Mouse (Mus musculus) brain, adult 2 months (tissue): ENCODE data around the gene Kcnd2.
A peak's percentile ranks its signal among the peaks of the same experiment; 100 is the strongest.

Experiments
- DNase-seq: peaks from one replicate; pipeline ENCODE4 v3.0.0; 2011; ENCODE audit warnings: low read depth, low spot score

Kcnd2 gene

DNA sequence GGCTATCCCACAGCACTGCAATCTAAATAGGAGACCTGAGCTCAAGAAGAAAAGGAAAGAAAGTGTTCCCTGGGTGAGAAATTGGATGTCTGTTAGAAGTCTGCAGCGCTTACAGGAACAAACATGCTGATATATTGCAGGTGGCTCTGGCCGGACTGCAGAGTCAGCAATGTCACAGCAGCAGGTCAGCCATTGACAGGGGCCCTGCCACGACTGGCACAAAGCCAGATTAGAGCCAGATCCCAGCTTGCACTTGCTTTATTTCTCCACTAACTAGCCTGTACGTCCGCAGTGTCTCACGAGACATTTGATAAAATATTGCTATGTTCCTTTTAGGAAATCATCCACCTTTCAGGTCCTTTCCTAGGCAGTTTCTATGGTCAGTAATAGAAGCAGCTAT, 468.9 kb downstream of the Kcnd2 start:
- peak; percentile 89 for DNase-seq

DNA sequence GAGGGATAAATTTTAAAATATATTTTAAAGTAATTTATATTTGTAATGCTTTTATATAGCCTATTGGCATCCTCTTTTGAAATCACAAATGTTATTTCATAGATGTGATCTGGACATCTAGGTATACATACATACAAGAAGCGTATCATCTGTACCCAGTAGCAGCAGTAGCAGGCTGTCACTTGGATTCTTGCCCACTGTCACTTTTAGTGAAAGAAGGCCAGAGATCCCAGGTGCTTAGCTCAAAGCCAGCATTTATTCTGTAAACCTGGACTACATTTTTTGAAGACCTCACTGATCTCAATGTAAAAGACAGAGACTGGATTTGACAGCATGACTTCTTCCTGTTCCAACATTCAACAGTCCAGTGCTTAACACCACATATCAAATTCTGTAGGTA, 471.1 kb downstream of the Kcnd2 start:
- peak; percentile 89 for DNase-seq

DNA sequence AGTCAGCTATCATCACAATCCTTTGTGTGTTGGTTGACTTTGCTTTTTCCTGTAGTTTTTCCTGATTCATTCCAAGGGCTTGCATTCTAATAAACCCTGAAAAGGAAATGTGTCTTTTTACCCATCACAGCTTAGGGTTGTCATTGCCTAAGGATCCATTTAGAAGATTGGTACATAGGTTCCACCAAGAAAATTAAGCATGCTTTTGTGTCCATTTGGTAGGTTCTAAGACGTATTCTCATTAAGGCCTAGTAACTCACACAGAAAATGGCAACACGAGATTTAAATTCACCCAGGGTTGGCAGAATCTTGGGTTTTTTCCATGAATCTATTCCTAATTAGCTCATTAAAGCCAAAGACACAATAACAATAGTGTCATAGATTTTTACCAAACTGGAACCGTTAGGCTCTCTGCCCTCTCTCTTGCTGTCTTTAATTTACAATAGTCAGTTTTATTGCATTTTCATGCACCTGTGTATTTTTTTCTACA, 477.6 kb downstream of the Kcnd2 start:
- no peak for DNase-seq

DNA sequence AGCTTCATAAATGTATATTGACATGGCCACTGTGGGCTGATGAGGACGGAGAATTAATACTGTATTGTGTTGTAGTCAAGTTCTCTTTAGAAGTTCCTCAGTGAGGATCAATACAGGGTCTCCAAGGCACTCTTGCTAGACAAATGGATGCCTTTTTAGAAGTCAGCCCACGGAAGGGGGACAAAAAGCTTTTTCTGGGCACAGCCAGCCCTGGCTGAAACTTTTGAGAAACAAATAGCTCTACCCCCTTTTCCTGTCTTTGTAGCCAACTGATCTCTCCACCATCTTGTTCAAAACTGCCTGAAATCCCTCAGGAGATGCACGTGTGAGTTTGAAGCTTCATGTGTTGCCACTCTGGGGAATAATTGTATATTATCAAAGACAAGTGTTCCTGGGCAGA, 482.3 kb downstream of the Kcnd2 start:
- no peak for DNase-seq

DNA sequence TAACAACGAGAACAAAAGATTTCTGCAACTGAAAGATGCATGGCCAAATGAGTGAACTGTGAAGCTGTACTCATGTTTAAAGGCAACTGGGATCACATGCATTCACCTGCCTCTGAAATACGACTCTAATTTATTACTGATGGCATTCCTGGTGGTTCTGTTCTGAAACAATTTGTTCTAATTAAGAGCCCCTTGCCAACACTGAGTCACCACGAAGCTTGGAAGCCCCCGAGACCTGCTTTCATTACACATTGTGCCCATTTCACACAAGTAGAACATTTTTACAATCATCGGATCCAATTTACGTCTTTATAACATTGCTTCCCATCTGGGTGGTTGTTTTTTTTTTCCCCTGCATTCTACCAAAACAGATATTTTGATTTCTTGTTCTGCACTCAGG, 485.8 kb downstream of the Kcnd2 start:
- no peak for DNase-seq

DNA sequence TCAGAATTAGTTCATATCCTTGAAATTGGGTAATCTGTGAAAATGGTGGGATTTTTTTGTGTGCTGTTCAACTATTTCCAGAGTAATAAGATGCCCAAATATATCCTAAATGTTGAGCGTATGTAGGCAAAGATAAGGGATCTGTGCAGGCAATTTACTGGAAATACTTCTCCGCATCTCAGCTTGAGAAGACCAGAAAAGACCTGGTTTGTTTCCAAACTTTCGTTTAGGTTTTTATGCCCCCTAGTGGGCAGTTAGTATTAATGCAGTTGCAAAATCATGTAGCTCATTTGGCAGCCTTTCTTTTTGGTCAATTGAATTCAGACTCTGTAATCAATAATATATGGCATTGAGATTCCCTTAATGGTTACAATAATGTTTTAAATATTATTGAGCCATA, 493.9 kb downstream of the Kcnd2 start:
- peak; percentile 83 for DNase-seq

DNA sequence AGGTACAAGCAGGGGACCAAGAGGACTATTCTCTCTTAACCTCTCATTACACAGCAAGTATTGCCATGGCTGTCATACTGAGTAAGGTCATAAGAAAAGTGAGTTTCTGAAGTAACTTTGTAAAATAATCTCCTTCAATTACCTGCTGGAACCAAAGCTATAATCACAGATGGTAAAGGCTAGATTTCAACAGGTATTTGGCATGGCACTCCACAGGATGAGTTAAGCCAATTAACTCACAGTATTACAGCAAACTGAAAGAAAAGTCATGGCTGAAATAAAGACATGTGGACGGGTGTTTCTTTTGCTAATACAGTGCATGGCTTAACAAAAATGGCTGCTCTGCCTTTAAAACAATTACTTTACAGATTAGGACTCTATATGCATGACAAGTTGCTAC, 503.8 kb downstream of the Kcnd2 start:
- peak; percentile 65 for DNase-seq

DNA sequence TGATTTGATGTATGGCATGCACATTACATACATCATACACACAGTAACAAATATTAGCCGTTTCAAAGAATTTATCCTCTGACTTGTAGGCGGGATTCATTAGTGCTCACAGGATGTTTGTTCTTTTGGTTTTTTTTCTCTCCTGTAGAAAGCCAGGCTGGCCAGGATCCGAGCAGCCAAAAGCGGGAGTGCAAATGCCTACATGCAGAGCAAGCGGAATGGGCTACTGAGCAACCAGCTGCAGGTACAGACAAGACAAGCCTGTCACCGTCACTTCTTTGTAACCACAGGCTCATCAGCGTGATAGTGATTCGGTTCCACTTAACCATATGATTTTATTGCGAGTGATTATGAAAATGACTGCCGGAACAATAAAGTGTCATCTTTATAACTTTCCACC, 506.9 kb downstream of the Kcnd2 start:
- peak; percentile 59 for DNase-seq

DNA sequence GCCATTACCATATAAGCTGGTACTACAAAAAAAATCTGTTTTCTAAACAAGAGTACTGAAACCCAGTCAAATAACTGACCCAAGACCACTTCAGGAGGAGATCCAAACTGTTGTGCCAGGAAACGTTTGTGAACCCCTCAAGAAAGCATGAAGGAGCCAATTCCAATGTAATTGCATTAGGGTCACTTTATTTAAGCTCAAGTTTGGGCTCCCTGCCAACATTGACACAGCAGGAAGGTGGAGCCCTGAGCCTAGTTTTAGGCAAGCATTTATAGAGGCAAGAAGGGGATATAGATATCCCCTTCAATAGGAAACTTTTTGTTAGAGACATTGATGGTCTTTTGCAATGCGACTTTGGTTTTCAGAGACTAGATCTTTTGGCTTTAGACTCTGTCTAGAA, 525.3 kb downstream of the Kcnd2 start:
- no peak for DNase-seq

DNA sequence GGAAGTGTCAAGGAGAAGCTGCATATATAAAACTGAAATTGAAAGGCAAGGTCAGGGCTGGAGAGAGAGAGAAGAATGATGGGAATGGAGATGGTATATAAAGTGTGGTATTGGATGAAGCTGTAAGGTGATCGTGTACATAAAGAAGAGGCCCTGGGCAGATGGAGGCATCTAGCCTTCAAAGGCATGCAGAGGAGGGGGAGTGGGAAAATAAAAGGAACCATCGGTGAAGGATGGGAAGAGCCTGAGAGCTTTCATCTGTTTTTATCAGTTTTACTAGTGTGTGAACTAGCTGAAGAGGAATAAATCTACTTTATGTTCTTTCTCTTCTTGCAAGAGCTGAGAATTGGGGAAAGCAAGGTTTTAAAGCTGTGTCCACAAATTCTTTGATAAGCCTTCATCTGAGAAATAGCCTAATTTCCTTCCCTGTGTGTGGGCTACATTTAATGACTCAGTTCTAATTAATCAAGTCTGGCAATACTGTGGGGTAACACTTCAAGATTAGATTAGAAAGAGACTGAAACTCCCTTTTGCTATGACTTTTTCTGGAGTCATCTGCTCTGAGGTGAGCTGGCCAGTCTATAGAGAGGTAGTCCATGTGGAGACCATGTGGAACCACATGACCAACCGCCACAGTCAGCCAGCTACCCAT, 529.4 kb downstream of the Kcnd2 start:
- no peak for DNase-seq

DNA sequence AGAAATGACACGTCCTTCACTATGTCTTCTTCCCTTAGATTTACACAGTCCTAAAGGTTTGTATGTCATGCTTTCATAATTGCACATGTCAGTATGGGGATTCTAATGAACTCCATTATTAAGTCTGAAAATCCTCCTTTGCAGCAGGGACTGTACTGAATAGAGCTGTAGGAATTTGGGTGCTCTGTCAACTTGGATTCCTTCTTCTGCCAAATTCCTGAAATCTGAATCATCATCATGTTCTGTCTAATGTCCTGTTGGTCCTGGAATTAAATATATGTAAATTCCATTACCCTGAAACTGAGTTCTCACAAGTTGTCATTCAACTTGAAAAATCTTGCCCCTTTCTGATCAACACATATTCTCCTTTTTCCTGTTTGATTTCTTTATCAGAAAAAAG, 532.2 kb downstream of the Kcnd2 start:
- no peak for DNase-seq

DNA sequence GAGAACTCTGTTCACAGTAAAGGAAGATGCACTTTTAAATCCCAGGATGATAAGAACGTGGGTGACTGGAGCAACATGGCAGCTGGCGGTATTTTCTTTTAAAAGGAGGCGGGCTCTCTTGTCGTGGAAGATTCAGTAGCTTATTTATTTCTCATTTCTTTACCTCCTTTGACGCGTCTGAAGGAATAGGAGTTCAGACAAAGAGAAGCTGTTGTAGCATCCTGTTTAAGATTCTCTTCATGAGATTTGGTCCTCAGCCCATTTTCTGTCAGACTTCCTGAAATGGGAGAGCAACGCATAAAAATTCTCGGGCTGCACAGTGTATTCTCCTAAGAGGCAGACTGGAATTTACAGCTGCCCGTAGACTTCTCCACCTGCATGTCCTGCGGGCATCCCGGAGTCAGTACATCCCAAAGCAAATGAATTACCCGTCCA, 552.5 kb downstream of the Kcnd2 start:
- DNase-seq, result peak; percentile 39

DNA sequence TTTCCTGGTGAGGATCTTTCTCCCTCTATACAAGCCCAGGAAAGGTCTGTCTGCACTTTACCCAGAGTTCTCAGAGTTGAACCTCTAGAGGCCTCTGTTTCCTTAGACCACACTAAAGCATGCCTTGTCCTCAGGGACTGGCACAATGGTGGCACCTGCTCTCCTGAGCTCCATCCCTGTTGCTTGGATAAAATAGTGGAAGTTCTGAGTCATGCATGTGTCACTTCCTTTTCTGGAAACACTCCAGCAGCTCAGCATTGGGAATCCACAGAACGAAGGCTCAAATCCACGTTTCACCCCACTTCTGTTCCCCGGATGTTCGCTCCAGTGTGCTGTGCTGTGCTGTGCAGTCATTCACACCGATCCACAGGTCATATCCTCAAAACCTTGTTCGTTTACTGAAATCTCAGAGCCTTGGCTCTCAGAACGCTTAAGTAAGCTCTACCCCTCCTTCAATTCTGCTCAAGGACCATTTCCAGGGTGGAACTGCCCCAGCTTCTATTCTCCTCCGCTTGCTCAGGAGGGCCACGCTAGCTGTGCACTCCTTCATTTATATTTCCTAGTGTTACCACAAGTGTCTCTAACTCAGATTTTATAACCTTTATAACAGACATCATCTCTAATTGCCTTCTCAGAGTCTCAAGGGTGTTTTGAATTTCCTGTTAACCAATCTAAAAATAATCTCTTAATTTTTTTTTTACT, 553.6 kb downstream of the Kcnd2 start:
- DNase-seq, result peak; percentile 28

DNA sequence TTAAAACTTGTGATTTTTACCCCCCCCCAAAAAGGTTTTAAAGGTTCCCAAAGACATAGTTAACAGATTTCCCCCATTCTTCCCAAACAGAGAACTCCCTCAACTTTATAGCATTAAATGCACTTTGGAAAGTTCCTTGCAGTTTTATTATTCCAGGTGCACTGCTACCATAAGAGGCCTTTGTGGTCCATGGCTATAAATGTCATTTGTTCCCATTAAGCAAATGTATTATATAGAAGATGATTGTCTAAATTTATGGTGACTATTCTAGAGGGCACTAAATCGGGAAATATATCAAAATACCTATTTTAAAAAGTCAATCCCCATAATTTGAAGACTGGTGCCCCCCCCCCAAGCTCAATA, 554.1 kb downstream of the Kcnd2 start:
- DNase-seq, result no peak

DNA sequence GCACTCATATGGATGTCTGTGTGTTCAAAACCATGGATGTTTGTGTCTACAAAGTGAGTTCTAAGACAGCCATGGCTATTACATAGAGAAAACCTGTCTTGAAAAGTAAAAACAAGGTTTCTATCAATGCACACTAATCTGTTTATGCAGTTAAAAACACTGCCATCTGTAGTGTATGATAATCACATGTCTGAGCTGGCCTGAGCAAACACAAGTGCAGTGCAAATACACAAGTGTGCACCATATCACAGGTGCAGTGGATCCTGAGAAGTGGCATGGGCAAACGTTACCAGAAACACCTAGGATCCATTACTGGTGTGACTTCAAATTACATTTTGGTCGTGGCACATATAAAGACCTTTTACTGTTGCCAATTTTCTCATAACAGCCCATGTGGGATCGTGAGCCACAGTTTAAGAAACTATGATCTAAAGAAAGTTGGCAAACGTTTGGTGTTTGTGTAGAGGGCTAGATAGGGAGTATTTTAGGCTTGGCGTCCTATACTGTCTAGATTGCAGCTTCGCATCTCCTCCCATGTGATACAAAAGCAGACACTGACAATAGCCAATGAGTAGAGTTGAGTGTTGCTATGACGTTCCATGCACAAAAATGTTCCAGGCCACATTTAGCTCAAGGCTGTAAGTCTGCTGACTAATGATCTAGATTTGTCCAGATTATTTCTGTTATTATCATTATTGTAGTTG, 559.1 kb downstream of the Kcnd2 start:
- DNase-seq, result peak; percentile 34
